Mouse (Mus musculus) limb, embryonic 14.5 days (tissue): ENCODE measurements around the gene Lmtk2. TPM values are rescaled to one million over a fixed set of nuclear protein-coding genes. Genes with fewer than 3 reads are reported as not detected.

Experiments used
- ATAC-seq: fragments of 200-750 bp; cut with Nextera tagmentation; 2 replicates; pipeline ENCODE4 v1.8.0; 2017; ENCODE audit warnings: low read depth, moderate number of reproducible peaks, moderate TSS enrichment; ENCODE audit not compliant: low FRiP score
- DNase-seq: peaks from one replicate; pipeline ENCODE4 v3.0.0-alpha.2; 2015; ENCODE audit warnings: low spot score
- H3K27ac ChIP-seq: fragments of 300-500 bp; sonication (generic); replicated peaks from 2 replicates; pipeline ENCODE4 v1.5.1; 2014; ENCODE audit warnings: low read depth, mild to moderate bottlenecking, low read length, moderate library complexity, mixed read lengths
- H3K27me3 ChIP-seq: fragments of 300-500 bp; sonication (generic); 2 replicates; pipeline ENCODE4 v1.6.1; 2014; ENCODE audit warnings: low read length, mixed read lengths; ENCODE audit not compliant: control insufficient read depth, insufficient read depth
- H3K36me3 ChIP-seq: fragments of 300-500 bp; sonication (generic); 2 replicates; pipeline ENCODE4 v1.6.1; 2014; ENCODE audit warnings: mild to moderate bottlenecking, low read length, moderate library complexity, mixed read lengths; ENCODE audit not compliant: control insufficient read depth, insufficient read depth
- H3K4me1 ChIP-seq: fragments of 300-500 bp; sonication (generic); 2 replicates; pipeline ENCODE4 v1.6.1; 2014; ENCODE audit warnings: antibody characterized with exemption, low read length, mixed read lengths; ENCODE audit not compliant: control insufficient read depth, insufficient read depth
- H3K4me2 ChIP-seq: fragments of 300-500 bp; sonication (generic); replicated peaks from 2 replicates; pipeline ENCODE4 v1.6.1; 2014; ENCODE audit warnings: low read depth, mild to moderate bottlenecking, low read length, moderate library complexity; ENCODE audit not compliant: severe bottlenecking
- H3K4me3 ChIP-seq: fragments of 300-500 bp; sonication (generic); replicated peaks from 2 replicates; pipeline ENCODE4 v1.5.1; 2014; ENCODE audit warnings: low read length
- H3K9ac ChIP-seq: fragments of 300-500 bp; sonication (generic); 2 replicates; pipeline ENCODE4 v1.6.1; 2014; ENCODE audit warnings: mild to moderate bottlenecking, low read depth, low read length, moderate library complexity; ENCODE audit not compliant: severe bottlenecking
- H3K9me3 ChIP-seq: fragments of 300-500 bp; sonication (generic); 2 replicates; pipeline ENCODE4 v1.6.1; 2016; ENCODE audit warnings: low read length; ENCODE audit not compliant: control insufficient read depth
- POLR2A ChIP-seq: fragments of 200-500 bp; IDR thresholded peaks from 2 replicates; pipeline ENCODE4 v1.8.0; 2012; ENCODE audit warnings: inconsistent platforms, mild to moderate bottlenecking, moderate library complexity, borderline replicate concordance; ENCODE audit not compliant: insufficient read depth, insufficient read length; ENCODE audit errors: extremely low read depth
- WGBS: fragments of 180-500 bp; shearing (Covaris S2); extraction: QIAGEN DNeasy Blood & Tissue Kit; methylation state at CpG from one replicate; pipeline ENCODE4 v1.1.7; 2014; 5-methylcytosine and 5-hydroxymethylcytosine counted together
- polyA plus RNA-seq, 2 experiments: library from polyadenylated mRNA; depleted of rRNA in 1 of 2; stranded (reverse) in 1 of 2; unstranded in 1 of 2; fragments of >200 nt; fragmentation: Nextera tagmentation in 1 of 2; extraction: Ambion mirVana in 1 of 2; gene quantifications; 2 replicates each; pipeline versions ENCODE4 v1.2.1 to v1.2.3; 2012 to 2014

The Lmtk2 gene
- polyA plus RNA-seq, 2 experiments, result 3.6 to 8.2 TPM

GRCm38 (mm10) chr5:144191026-144191425, 90.8 kb downstream of the Lmtk2 start:
- H3K9ac ChIP-seq, result no peak overlapping the region
- H3K9me3 ChIP-seq, result no peaks in the 10 kb centered on the region
- no peak overlapping the region for H3K27ac ChIP-seq
- H3K4me2 ChIP-seq, result no peak overlapping the region
- 48% methylated on average over 23 of the region's 23 CpGs for WGBS
- DNase-seq (no peak), ATAC-seq (no peak)
- peaks cover 11% of the 10 kb centered on the region for H3K36me3 ChIP-seq
- H3K4me1 ChIP-seq, result peaks cover 7% of the 10 kb centered on the region; the same call in 1 of the 2 replicates
- H3K4me3 ChIP-seq, result no peak overlapping the region
- TF ChIP-seq POLR2A, result no peak
- H3K27me3 ChIP-seq, result no peaks in the 10 kb centered on the region

- ATAC-seq (no peak), DNase-seq (no peak)
- Histone ChIP-seq H3K4me3 (no peak overlapping the region), H3K27ac (no peak overlapping the region), H3K4me2 (no peak overlapping the region), H3K27me3 (no peaks in the 10 kb centered on the region), H3K9ac (no peak overlapping the region), H3K9me3 (no peaks in the 10 kb centered on the region), H3K36me3 (0 out of 2 replicates have a peak, but pooled peaks cover 9% of the 10 kb centered on the region), H3K4me1 (peaks cover 7% of the 10 kb centered on the region; the same call in 1 of the 2 replicates)
- 87% methylated on average over 6 of the region's 6 CpGs for WGBS
- no peak for TF ChIP-seq POLR2A
Observed at GRCm38 (mm10) chr5:144192673-144193072, 92.4 kb downstream of the Lmtk2 start.

GRCm38 (mm10) chr5:144194416-144194815, 94.2 kb downstream of the Lmtk2 start:
- 65% methylated on average over 7 of the region's 7 CpGs for WGBS
- no peak overlapping the region for H3K4me3 ChIP-seq
- ATAC-seq (no peak), DNase-seq (no peak)
- peaks cover 7% of the 10 kb centered on the region; the same call in 1 of the 2 replicates for H3K4me1 ChIP-seq
- 0 out of 2 replicates have a peak, but pooled peaks cover 6% of the 10 kb centered on the region for H3K36me3 ChIP-seq
- H3K27me3 ChIP-seq, result no peaks in the 10 kb centered on the region
- H3K27ac ChIP-seq, result no peak overlapping the region
- no peak overlapping the region for H3K9ac ChIP-seq
- TF ChIP-seq POLR2A, result no peak
- H3K9me3 ChIP-seq, result no peaks in the 10 kb centered on the region
- H3K4me2 ChIP-seq, result no peak overlapping the region

GRCm38 (mm10) chr5:144195567-144195966, 95.3 kb downstream of the Lmtk2 start:
- H3K27me3 ChIP-seq, result no peaks in the 10 kb centered on the region
- DNase-seq (no peak), ATAC-seq (no peak)
- no peak overlapping the region for H3K9ac ChIP-seq
- H3K9me3 ChIP-seq, result no peaks in the 10 kb centered on the region
- no peak overlapping the region for H3K27ac ChIP-seq
- H3K4me2 ChIP-seq, result no peak overlapping the region
- WGBS, result 87% methylated on average over 8 of the region's 8 CpGs
- no peaks in the 10 kb centered on the region for H3K4me1 ChIP-seq
- 0 out of 2 replicates have a peak, but pooled peaks cover 12% of the 10 kb centered on the region for H3K36me3 ChIP-seq
- H3K4me3 ChIP-seq, result no peak overlapping the region
- TF ChIP-seq POLR2A, result no peak

- Histone ChIP-seq H3K4me2 (no peak overlapping the region), H3K9me3 (0 out of 2 replicates have a peak, but pooled peaks cover 3% of the 10 kb centered on the region), H3K27me3 (no peaks in the 10 kb centered on the region), H3K27ac (no peak overlapping the region), H3K36me3 (peaks cover 30% of the 10 kb centered on the region), H3K4me1 (no peaks in the 10 kb centered on the region), H3K9ac (no peak overlapping the region), H3K4me3 (no peak overlapping the region)
- ATAC-seq (no peak), DNase-seq (no peak)
- TF ChIP-seq POLR2A, result no peak
- 87% methylated on average over 11 of the region's 11 CpGs for WGBS
Observed at GRCm38 (mm10) chr5:144200616-144201015, 100.4 kb downstream of the Lmtk2 start.
